Mouse (Mus musculus) splenic B cell, adult 2 months (primary cell): ENCODE data around the gene Lbh.
A peak's percentile ranks its signal among the peaks of the same experiment; 100 is the strongest.

Experiments used
- DNase-seq: peaks from one replicate; pipeline ENCODE4 v3.0.0-alpha.2; 2011; ENCODE audit warnings: low read depth, low spot score
- H3K27me3 ChIP-seq: 2 replicates; pipeline ENCODE4 v1.6.1; 2012; ENCODE audit warnings: mild to moderate bottlenecking, low read length, moderate library complexity, mixed read lengths; ENCODE audit not compliant: control insufficient read depth, poor library complexity, insufficient read depth, severe bottlenecking
- H3K36me3 ChIP-seq: 2 replicates; pipeline ENCODE4 v1.6.1; 2012; ENCODE audit warnings: mild to moderate bottlenecking, low read length, moderate library complexity, mixed read lengths; ENCODE audit not compliant: control insufficient read depth, poor library complexity, insufficient read depth, severe bottlenecking

Lbh gene

GRCm38 (mm10) chr17:72918053-72918452, at the start of gene Lbh:
Lbh (plus strand) TSS chr17:72918305.
- Histone ChIP-seq H3K27me3 (no peaks in the 10 kb centered on the region), H3K36me3 (peaks cover 11% of the 10 kb centered on the region)
- DNase-seq = peak; percentile 98

DNA sequence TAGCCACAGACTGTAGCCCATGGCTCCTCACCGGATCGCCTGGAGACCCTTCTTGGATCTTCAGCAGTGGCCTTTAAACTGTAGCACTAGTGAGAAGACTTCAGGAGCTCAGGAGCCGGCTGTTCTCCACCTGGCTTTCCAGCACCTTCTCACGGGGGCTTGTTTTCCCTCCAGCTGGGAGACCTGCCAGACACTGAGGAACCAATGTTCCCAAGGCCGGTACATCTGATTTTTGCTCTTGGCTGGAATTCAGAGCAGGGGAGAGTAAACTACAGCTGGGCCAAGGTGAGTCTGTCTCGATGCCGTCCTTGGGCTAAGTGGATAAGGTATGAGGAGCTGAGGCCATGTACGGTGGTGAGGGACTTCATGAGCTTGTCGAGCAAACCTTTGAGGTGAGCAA, 39.1 kb upstream of the Lbh start:
- H3K36me3 ChIP-seq = no peaks in the 10 kb centered on the region
- no peak for DNase-seq
- no peaks in the 10 kb centered on the region for H3K27me3 ChIP-seq

DNA sequence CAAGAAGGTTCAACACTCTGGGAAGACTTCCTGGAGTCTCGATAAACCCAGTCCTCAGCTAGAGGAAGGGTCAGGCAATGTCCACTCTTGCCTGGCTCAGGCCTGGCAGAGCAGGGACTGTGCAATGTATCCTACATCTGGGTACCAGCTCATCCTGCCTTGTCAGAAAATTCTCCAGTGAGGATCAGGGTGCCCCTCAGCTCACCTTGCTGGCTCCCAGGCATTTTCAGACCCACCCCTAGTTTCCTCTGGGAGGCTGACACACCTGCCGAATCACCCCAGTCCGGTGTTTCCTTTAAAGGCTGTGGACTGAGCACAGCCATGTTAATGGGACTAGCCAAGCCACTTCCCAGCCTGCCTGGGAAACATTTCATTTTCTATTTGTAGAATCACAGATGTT, 37.9 kb upstream of the Lbh start:
- DNase-seq = no peak
- no peaks in the 10 kb centered on the region for H3K27me3 ChIP-seq
- no peaks in the 10 kb centered on the region for H3K36me3 ChIP-seq

GRCm38 (mm10) chr17:72881051-72881450, 37.1 kb upstream of the Lbh start:
- Histone ChIP-seq H3K36me3 (no peaks in the 10 kb centered on the region), H3K27me3 (no peaks in the 10 kb centered on the region)
- no peak for DNase-seq

DNA sequence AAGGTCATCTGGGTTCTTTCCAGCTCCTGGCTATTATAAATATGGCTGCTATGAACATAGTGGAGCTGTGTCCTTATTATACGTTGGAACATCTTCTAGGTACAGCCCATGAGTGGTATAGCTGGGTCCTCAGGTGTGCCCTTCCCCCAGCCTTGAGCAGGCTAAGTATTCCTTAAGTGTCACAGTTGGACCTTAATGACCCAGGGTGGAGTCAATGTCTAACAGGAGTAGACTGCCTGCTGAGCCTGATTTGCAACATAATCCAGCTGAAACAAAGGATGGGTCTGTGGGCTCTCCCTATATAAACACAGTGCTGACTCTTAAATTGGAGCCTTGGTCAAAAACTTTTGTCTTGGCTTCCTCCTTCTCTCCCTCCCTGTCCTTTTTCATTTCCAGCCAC, 36.3 kb upstream of the Lbh start:
- DNase-seq = no peak
- Histone ChIP-seq H3K36me3 (no peaks in the 10 kb centered on the region), H3K27me3 (no peaks in the 10 kb centered on the region)

GRCm38 (mm10) chr17:72889556-72890397, 28.3 kb upstream of the Lbh start:
- peak; percentile 86 for DNase-seq
- no peaks in the 10 kb centered on the region for H3K36me3 ChIP-seq
- H3K27me3 ChIP-seq = no peaks in the 10 kb centered on the region

GRCm38 (mm10) chr17:72890398-72890898, 27.7 kb upstream of the Lbh start:
- no peak for DNase-seq
- no peaks in the 10 kb centered on the region for H3K36me3 ChIP-seq
- no peaks in the 10 kb centered on the region for H3K27me3 ChIP-seq

DNA sequence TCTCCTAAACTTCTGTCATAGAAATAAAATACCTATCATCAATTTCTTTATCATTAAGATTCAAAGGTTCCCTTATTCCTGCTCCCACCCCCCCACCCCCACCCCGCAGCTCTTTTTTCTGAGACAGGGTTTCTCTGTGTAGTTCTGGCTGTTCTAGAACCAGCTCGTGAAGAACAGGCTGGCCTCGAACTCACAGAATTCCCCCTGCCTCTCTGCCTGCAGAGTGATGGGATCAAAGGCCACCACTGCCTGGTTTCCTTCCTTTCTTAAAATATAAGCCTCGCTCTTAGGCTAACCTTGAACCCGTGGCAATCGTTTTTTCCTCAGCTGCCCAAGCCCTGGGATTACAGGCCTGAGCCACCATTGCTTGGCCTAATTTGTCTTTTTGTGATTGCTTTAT, 26.5 kb upstream of the Lbh start:
- no peak for DNase-seq
- H3K27me3 ChIP-seq = no peaks in the 10 kb centered on the region
- no peaks in the 10 kb centered on the region for H3K36me3 ChIP-seq

DNA sequence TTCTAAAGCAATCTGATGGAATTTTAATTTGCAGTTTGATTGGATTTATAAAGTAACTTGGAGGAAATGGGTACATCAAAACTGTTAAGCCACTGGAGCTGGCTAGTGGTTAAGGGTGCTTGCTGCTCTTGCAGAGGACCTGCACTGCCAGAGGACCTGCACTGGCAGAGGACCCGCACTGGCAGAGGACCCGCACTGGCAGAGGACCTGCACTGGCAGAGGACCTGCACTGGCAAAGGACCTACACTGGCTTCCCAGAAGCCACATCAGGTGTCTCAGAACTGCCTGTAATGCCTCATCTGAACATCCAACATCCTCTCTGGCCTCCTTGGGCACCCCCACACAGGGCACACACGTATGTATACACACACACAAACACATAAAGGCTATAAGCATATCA, 22.6 kb upstream of the Lbh start:
- no peak for DNase-seq
- Histone ChIP-seq H3K36me3 (no peaks in the 10 kb centered on the region), H3K27me3 (no peaks in the 10 kb centered on the region)

GRCm38 (mm10) chr17:72897076-72897475, 21.0 kb upstream of the Lbh start:
- H3K27me3 ChIP-seq = no peaks in the 10 kb centered on the region
- no peaks in the 10 kb centered on the region for H3K36me3 ChIP-seq
- DNase-seq = no peak

- no peak for DNase-seq
- H3K27me3 ChIP-seq = no peaks in the 10 kb centered on the region
- H3K36me3 ChIP-seq = no peaks in the 10 kb centered on the region
Observed at GRCm38 (mm10) chr17:72897961-72898360, 20.1 kb upstream of the Lbh start.

- Histone ChIP-seq H3K27me3 (no peaks in the 10 kb centered on the region), H3K36me3 (no peaks in the 10 kb centered on the region)
- no peak for DNase-seq
Observed at GRCm38 (mm10) chr17:72898775-72899174, 19.3 kb upstream of the Lbh start.

DNA sequence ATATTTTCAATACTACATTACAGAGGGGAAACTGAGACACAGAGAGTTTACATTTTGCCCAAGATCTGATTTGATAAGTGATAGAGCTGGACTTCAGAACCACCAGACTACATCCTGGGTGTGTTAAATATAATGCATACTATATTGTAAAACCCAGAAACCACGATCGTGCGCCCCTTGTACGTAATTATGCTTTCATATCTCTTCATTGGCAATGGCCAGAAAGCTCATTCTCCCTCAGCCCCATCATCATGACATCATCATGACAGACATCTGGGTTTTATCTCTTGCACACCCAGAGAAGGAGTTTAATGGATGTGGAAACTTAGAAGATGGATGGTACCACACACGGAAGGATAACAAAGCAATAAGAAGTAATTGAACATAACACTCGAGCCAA, 17.1 kb upstream of the Lbh start:
- no peaks in the 10 kb centered on the region for H3K27me3 ChIP-seq
- no peaks in the 10 kb centered on the region for H3K36me3 ChIP-seq
- DNase-seq = no peak

- no peak for DNase-seq
- H3K36me3 ChIP-seq = no peaks in the 10 kb centered on the region
- H3K27me3 ChIP-seq = no peaks in the 10 kb centered on the region
Observed at GRCm38 (mm10) chr17:72901705-72902104, 16.4 kb upstream of the Lbh start.

DNA sequence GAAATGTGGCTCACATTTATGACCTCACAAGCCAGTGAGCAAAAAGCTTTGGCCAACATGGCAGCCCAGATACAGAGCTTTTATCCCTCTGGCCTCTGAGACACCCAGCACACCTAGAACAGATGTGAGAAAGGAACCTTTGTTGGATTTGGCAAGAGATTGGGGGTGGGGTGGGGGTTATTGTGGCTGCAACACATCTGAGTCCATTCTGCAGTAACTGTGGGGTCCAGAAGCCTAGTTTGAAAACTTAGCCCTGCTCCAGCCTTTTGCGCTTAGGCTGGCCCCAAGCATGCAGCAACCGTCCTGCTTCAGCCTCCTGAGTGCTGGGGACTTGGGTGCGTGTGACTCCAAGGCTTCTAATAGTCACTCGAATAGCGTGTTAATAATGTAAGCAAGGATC, 14.8 kb upstream of the Lbh start:
- no peaks in the 10 kb centered on the region for H3K36me3 ChIP-seq
- H3K27me3 ChIP-seq = no peaks in the 10 kb centered on the region
- no peak for DNase-seq
